Mouse (Mus musculus) forebrain, embryonic 12.5 days (tissue): ENCODE results near the gene Plaa. TPM values are rescaled to one million over a fixed set of nuclear protein-coding genes. Genes with fewer than 3 reads are reported as not detected.
A peak's percentile ranks its signal among the peaks of the same experiment; 100 is the strongest.
"Not testable (repeated sequence)": the region's sequence is repeated elsewhere in the genome, so short reads cannot be mapped to it uniquely, and the experiment has no call there.

ENCODE experiments used
- ATAC-seq: fragments of 200-750 bp; cut with Nextera tagmentation; 2 replicates; pipeline ENCODE4 v1.8.0; 2017; ENCODE audit warnings: moderate TSS enrichment; ENCODE audit not compliant: low FRiP score
- H3K27ac ChIP-seq: fragments of 300-500 bp; sonication (generic); 2 replicates; pipeline ENCODE4 v1.5.1; 2016; ENCODE audit warnings: mild to moderate bottlenecking
- H3K27me3 ChIP-seq: fragments of 300-500 bp; sonication (generic); 2 replicates; pipeline ENCODE4 v1.6.1; 2016; ENCODE audit warnings: mild to moderate bottlenecking
- H3K36me3 ChIP-seq: fragments of 300-500 bp; sonication (generic); replicated peaks from 2 replicates; pipeline ENCODE4 v1.6.1; 2016; ENCODE audit warnings: mild to moderate bottlenecking
- H3K4me1 ChIP-seq: fragments of 300-500 bp; sonication (generic); 2 replicates; pipeline ENCODE4 v1.6.1; 2016
- H3K4me2 ChIP-seq: fragments of 300-500 bp; sonication (generic); 2 replicates; pipeline ENCODE4 v1.6.1; 2016; ENCODE audit warnings: mild to moderate bottlenecking, moderate library complexity
- H3K4me3 ChIP-seq: fragments of 300-500 bp; sonication (generic); replicated peaks from 2 replicates; pipeline ENCODE4 v1.5.1; 2016; ENCODE audit warnings: mild to moderate bottlenecking
- H3K9ac ChIP-seq: fragments of 300-500 bp; sonication (generic); 2 replicates; pipeline ENCODE4 v1.6.1; 2016; ENCODE audit warnings: mild to moderate bottlenecking
- H3K9me3 ChIP-seq: fragments of 300-500 bp; sonication (generic); 2 replicates; pipeline ENCODE4 v1.6.1; 2016
- WGBS: fragments of 180-500 bp; shearing (Covaris S2); methylation state at CpG from one replicate; pipeline ENCODE4 v1.1.7; 2016; 5-methylcytosine and 5-hydroxymethylcytosine counted together
- polyA plus RNA-seq: library from polyadenylated mRNA; unstranded; fragments of >200 nt; fragmentation: Nextera tagmentation; extraction: Ambion mirVana; gene quantifications from 2 replicates; pipeline ENCODE4 v1.2.1, GENCODE M21; 2016

The Plaa gene
- polyA plus RNA-seq: 98.6 TPM in 2 replicates

DNA sequence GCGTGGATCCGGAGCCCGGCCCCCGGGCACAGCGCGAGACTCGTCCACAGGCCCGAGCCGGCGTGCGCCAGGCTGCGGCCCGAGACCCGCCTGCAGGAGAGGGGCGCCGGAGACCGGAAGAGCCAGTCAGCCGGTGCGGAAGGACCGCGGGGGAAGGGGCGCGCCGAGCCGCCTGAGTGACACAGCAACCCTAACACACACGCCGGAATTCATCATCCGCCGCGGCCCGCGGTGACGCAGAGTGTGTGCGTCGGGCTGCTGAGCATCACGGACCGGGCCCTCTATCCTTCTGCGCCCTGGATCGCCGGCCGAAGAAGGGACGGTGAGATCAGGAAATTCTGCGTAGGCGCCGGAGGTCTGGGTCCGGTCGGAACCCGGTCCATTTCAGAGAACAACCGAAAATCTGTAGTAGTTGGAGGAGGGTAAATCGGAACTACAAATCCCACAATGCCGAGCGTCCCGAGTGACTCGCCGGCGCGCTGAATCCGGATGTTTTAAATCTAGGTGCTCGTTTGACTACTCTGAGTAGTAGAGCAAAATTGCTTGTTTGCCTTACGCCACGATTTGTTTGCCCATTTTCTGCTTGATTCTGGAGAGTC, at the start of gene Plaa:
Gene Plaa (minus strand): TSS at position 214 of the 599 bp plus-strand sequence.
- ATAC-seq: peak; percentile 99
- Histone ChIP-seq H3K9me3 (no peaks in the 10 kb centered on the region), H3K36me3 (no peaks in the 10 kb centered on the region), H3K4me3 (peak within 1 kb of the TSS; percentile 81), H3K27me3 (no peaks in the 10 kb centered on the region), H3K9ac (peak within 1 kb of the TSS; percentile 86), H3K4me1 (peaks cover 24% of the 10 kb centered on the region), H3K27ac (peak within 1 kb of the TSS; percentile 90), H3K4me2 (peak within 1 kb of the TSS; percentile 75)
- WGBS: under 1% methylated on average over 61 of the region's 61 CpGs

DNA sequence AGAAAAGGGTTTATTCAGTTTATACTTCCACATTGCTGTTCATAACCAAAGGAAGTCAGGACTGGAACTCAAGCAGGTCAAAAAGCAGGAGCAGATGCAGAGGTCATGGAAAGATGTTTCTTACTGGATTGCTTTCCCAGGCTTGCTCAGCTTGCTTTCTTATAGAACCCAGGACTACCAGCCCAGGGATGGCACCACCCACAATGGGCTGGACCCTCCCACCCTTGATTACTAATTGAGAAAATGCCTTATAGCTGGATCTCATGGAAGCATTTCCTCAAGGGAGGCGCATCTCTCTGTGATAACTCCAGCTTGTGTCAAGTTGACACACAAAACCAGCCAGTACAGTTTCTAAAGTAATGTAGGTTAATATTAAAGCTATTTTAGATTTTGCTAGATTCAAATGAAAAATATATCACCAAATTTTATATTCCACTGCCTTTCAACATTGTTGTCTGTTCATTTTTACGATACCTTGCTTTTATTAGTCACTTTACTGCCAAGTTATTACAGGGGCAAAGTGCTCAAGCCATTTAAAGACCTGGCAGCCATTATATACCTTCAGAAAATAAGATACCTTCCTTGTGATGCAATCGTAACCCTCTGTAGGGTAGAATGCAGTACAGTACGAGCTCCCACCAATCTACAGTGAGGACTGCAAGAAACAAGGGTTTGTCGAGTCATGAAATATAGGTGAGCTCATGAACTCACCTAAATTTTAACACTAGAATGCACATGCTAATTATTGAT, 47.6 kb upstream of the Plaa start:
- not testable (repeated sequence) for H3K27me3 ChIP-seq, ATAC-seq, H3K4me3 ChIP-seq, H3K9me3 ChIP-seq, H3K9ac ChIP-seq, H3K4me1 ChIP-seq, H3K27ac ChIP-seq, H3K4me2 ChIP-seq
- H3K36me3 ChIP-seq: peaks cover 20% of the 10 kb centered on the region
- WGBS: 96% methylated on average over 5 of the region's 5 CpGs

DNA sequence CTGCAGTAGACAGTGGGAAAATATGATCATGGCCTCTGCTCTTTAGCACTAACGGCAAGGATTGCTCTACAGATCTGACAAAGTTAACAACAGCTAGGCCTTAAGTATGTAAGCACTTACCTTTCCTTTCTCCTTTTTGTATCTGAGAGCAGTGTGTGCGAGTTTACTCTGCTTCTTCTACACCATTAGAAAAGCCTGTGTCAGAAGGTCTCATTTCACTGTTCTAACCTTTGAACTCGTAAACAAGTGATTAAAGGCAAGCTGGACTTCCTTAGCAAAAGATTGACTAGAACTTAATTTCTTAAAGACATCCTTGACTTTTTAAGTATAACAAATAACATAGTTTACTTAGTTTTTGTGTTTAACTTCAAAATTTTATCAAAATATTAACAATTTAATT, 46.9 kb upstream of the Plaa start, which contains the start of gene Lrrc19:
Gene Lrrc19 (minus strand): TSS at position 225 of the 400 bp plus-strand sequence.
- WGBS: 90% methylated on average over 3 of the region's 3 CpGs
- peaks cover 13% of the 10 kb centered on the region for H3K36me3 ChIP-seq
- H3K27me3 ChIP-seq: no peaks in the 10 kb centered on the region
- no peak within 1 kb of the TSS for H3K4me3 ChIP-seq
- no peak within 1 kb of the TSS for H3K27ac ChIP-seq
- ATAC-seq: no peak
- H3K4me1 ChIP-seq: no peaks in the 10 kb centered on the region
- no peak within 1 kb of the TSS for H3K9ac ChIP-seq
- H3K4me2 ChIP-seq: no peak within 1 kb of the TSS
- H3K9me3 ChIP-seq: no peaks in the 10 kb centered on the region

DNA sequence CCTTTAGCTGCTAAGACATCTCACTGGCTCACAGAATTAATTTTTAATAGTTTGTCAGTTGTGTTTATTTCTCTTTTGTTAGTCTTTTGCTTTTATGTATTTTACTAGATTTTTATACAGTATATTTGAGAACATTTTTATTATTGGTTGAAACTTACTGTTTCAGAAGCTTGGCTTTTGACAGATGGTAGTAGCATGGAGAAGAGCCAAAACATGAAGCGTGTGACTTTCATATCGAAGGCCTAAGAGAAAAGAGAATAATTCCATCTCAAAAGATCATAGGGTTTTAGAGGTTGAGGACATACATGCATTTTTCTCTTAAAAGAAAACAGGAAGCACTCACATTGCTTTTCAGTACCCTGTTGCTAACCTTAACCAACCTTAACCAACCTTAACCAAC, 40.1 kb upstream of the Plaa start:
- Histone ChIP-seq H3K27ac (no peak overlapping the region), H3K4me1 (no peaks in the 10 kb centered on the region), H3K36me3 (peaks cover 5% of the 10 kb centered on the region; the same call in 1 of the 2 replicates), H3K9ac (no peak overlapping the region), H3K27me3 (no peaks in the 10 kb centered on the region), H3K9me3 (no peaks in the 10 kb centered on the region), H3K4me2 (no peak overlapping the region), H3K4me3 (no peak overlapping the region)
- no peak for ATAC-seq
- WGBS: 97% methylated on average over 2 of the region's 2 CpGs

DNA sequence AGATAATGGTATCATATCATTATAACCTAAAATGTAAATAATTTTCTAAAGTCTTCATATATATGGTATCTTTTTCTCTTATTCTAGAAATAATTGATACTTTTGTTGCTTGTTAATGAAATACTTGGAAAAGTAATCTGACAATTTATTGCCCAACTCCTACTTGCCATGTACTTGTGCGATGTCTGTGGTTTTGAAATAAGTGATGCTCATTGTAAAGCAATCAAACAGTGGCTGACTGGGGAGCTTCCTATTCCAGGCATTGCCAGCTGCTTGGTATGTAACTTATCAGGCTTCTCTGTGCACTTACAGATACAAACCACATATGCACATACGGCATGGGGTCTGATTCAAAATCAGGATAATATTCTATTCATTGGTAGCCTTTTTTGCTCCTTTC, 17.0 kb upstream of the Plaa start:
- no peak overlapping the region for H3K9ac ChIP-seq
- no peak for ATAC-seq
- H3K4me2 ChIP-seq: no peak overlapping the region
- peaks cover 10% of the 10 kb centered on the region for H3K4me1 ChIP-seq
- no peak overlapping the region for H3K27ac ChIP-seq
- peaks cover 13% of the 10 kb centered on the region for H3K36me3 ChIP-seq
- no peaks in the 10 kb centered on the region for H3K9me3 ChIP-seq
- WGBS: 92% methylated on average over 2 of the region's 2 CpGs
- H3K4me3 ChIP-seq: no peak overlapping the region
- H3K27me3 ChIP-seq: no peaks in the 10 kb centered on the region

DNA sequence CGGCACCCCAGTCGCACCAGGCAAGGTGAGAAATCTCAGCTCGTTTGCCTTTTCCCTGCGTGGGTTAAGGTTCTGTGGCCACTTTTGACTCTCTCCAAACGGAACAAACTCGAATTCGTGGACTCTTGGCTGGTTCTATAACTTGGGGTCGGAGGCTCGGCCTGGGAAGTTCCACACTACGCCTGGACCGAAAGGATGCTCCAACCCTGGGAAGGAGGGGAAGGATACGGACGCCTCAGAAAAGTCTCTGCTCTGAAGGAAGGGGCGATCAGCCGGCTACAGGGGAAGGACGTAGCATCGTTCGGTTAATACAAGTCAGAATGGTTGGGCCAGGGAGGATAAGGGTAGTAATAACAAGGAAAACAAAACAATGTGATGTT, 11.6 kb upstream of the Plaa start:
- H3K4me1 ChIP-seq: peaks cover 11% of the 10 kb centered on the region
- H3K4me2 ChIP-seq: peak overlapping the region; percentile 56
- H3K9ac ChIP-seq: peak overlapping the region; percentile 73
- H3K4me3 ChIP-seq: peak overlapping the region; percentile 62
- H3K27ac ChIP-seq: peak overlapping the region; percentile 68
- ATAC-seq: peak; percentile 69; the same call in 1 of the 2 replicates
- H3K9me3 ChIP-seq: no peaks in the 10 kb centered on the region
- no peaks in the 10 kb centered on the region; the same call in 1 of the 2 replicates for H3K36me3 ChIP-seq
- 0% methylated on average over 18 of the region's 18 CpGs for WGBS
- no peaks in the 10 kb centered on the region for H3K27me3 ChIP-seq

DNA sequence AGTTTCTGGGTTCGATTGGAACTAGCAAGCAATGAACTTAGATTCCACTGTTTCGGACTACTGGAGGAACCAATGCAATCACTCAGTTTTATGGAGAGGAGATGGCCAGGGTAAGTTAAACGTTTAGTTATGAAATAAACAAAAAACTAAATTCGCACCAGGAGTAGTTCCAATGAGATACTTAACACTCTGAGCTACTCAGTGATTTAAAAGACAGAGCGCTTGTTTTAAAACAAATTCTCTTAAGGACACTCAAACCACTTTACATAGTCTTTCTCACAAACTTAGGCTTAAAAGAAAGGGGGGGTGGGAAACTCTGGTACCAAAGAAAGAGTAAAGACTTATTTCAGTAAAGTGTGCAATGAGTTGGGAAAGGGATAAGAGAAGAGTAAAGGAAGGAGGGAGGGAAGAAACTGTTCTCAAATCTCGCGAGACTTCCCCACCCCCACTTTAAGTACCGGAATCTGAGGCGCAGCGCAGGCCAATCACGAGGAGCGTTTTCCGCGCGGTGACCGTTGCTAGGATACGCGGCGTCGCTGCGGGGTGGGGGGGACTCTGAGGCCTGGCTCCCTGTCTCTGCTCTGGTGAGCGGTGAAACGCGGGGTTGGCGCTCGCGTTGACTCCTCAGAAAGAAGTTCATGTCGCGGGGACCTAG, 11.1 kb upstream of the Plaa start, which contains the start of gene Ift74:
Gene Ift74 (plus strand): TSS at position 520 of the 655 bp plus-strand sequence.
- ATAC-seq: peak; percentile 100
- Histone ChIP-seq H3K9me3 (no peaks in the 10 kb centered on the region), H3K4me1 (peaks cover 11% of the 10 kb centered on the region), H3K27ac (peak within 1 kb of the TSS; percentile 68), H3K27me3 (no peaks in the 10 kb centered on the region), H3K9ac (peak within 1 kb of the TSS; percentile 73), H3K4me2 (peak within 1 kb of the TSS; percentile 56), H3K36me3 (no peaks in the 10 kb centered on the region; the same call in 1 of the 2 replicates), H3K4me3 (peak within 1 kb of the TSS; percentile 62)
- WGBS: 1% methylated on average over 29 of the region's 29 CpGs

DNA sequence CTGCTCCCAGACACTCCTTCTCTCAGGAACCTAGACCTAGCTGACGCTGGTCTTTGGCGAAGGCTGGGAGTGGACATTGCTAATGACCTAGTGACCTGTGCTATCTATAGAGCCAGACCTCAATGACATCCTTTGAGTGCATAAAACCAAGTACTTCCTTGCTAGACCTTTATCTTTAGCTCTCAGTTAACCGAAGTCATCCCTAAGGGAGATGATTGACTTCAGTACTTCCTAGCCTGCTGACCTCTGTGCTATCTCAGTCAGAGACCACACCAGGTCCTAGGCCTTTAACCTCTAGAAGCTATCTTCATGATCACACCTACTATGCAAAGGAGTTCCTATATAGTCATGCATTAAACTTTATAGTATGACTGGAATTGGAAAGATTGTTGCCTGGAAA, 7.3 kb upstream of the Plaa start:
- Histone ChIP-seq H3K4me2 (no peak overlapping the region), H3K4me1 (peaks cover 4% of the 10 kb centered on the region), H3K27ac (no peak overlapping the region), H3K9me3 (no peaks in the 10 kb centered on the region), H3K27me3 (no peaks in the 10 kb centered on the region), H3K9ac (no peak overlapping the region), H3K4me3 (no peak overlapping the region), H3K36me3 (no peaks in the 10 kb centered on the region)
- ATAC-seq: no peak
- 83% methylated on average over 3 of the region's 3 CpGs for WGBS

DNA sequence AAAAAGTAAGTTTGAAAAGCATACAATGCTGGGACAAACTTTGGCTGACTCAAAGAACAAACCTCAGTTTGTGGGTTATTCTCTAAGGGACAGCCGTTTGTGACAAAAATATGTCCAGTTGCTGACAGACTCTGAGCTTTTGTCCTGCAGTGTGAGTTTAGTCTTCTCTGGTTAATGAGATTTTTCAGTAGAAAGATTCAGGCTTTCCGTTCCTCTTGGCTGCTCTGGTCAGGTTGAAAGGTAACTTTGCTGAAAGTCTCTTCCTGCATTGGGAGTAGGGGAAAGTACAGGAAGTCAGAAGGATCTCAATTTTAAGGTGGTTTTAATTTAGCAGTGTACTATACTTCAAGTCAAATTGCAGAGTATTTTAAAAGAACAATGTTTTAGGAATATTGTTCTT, 2.5 kb upstream of the Plaa start:
- peaks cover 24% of the 10 kb centered on the region for H3K4me1 ChIP-seq
- H3K4me2 ChIP-seq: no peak overlapping the region
- no peak for ATAC-seq
- H3K4me3 ChIP-seq: no peak overlapping the region
- H3K27me3 ChIP-seq: no peaks in the 10 kb centered on the region
- 89% methylated on average over 2 of the region's 2 CpGs for WGBS
- H3K9me3 ChIP-seq: no peaks in the 10 kb centered on the region
- no peak overlapping the region for H3K27ac ChIP-seq
- H3K9ac ChIP-seq: no peak overlapping the region
- H3K36me3 ChIP-seq: no peaks in the 10 kb centered on the region

DNA sequence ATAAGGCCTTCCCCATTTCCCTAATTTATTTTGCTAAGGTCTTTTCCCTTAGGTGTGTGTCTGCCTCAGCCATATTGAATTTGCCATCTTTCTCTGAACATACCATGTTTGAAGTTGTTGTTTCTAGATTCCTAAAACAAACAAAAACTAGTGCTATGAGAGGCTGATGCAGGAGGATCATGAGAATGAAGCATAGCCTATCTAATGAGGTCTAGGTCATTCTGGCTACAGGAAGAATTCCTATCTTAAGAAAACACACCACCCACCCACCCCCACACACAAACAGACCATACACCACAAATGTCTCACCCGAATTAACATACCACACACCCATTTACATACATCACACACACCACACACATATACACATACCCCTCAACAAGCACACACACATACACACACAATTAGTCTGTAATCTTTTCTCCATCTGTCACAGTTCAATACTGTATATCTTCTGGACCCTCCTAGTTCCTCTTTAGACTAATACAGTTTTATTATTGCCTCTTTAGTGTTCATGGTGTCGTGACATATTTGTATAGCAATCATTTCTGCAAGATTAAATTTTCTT, 1.5 kb upstream of the Plaa start:
- H3K4me2 ChIP-seq: 0 out of 2 replicates have a peak overlapping the region, but pooled peaks have one; percentile 75
- no peaks in the 10 kb centered on the region for H3K27me3 ChIP-seq
- no peak overlapping the region for H3K27ac ChIP-seq
- peaks cover 24% of the 10 kb centered on the region for H3K4me1 ChIP-seq
- no peaks in the 10 kb centered on the region for H3K9me3 ChIP-seq
- H3K9ac ChIP-seq: no peak overlapping the region
- no peak for ATAC-seq
- WGBS: 91% methylated on average over 2 of the region's 2 CpGs
- H3K4me3 ChIP-seq: no peak overlapping the region
- no peaks in the 10 kb centered on the region for H3K36me3 ChIP-seq

DNA sequence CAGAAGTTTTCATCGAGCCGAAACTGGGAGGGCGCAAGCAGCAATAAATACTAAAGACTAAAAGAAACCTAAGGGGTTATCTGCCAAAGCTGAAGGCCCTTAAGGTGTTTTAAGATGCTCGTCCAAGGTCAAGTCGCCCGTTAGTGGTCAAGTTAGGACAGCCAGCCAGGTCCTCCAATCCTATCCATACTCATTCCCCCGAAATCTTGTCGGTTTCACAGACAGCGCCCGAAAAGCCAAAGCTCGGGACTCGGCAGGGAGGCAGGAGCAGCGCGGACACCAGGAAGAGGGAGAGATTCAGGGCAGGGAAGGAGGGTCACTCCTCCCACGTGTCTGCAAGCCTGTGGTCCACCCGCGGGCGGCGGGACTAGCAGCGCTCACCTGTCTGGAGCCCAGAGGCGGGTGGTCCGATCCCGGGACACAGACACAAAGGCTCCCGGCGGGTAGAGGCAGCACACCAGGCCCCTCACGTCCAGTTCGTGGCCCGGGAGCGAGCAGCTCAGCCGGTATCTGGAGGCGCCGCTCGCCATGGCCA, 481 bp downstream of the Plaa start:
- peak overlapping the region; percentile 86 for H3K9ac ChIP-seq
- peaks cover 24% of the 10 kb centered on the region for H3K4me1 ChIP-seq
- ATAC-seq: no peak; the same call in 1 of the 2 replicates
- H3K27ac ChIP-seq: peak overlapping the region; percentile 90
- H3K36me3 ChIP-seq: no peaks in the 10 kb centered on the region
- no peaks in the 10 kb centered on the region for H3K27me3 ChIP-seq
- under 1% methylated on average over 33 of the region's 33 CpGs for WGBS
- H3K4me3 ChIP-seq: peak overlapping the region; percentile 81
- H3K9me3 ChIP-seq: no peaks in the 10 kb centered on the region
- peak overlapping the region; percentile 70 for H3K4me2 ChIP-seq

DNA sequence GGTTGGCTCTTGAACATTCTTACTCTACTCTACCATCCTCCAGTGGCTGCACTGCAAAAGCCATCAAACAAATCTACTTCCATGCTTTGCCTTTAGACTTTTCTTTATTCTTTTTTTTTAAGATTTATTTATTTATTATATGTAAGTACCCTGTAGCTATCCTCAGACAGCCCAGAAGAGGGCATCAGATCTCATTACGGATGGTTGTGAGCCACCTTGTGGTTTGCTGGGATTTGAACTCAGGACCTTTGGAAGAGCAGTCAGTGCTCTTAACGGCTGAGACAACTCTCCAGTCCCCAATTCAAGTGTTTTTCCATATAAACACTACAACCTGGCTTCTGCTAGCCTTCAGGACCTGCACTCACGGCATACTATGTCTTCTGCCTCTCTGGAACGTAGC, 1.6 kb downstream of the Plaa start:
- Histone ChIP-seq H3K27ac (no peak overlapping the region), H3K4me3 (peak overlapping the region; percentile 81; the same call in 1 of the 2 replicates), H3K9me3 (no peaks in the 10 kb centered on the region), H3K4me1 (peaks cover 24% of the 10 kb centered on the region), H3K4me2 (peak overlapping the region; percentile 70), H3K9ac (no peak overlapping the region), H3K27me3 (no peaks in the 10 kb centered on the region), H3K36me3 (no peaks in the 10 kb centered on the region)
- ATAC-seq: no peak
- WGBS: 90% methylated on average over 4 of the region's 4 CpGs
